Comparison of ENCODE assay signal across 11 mouse cellular contexts in the genomic region with DNA sequence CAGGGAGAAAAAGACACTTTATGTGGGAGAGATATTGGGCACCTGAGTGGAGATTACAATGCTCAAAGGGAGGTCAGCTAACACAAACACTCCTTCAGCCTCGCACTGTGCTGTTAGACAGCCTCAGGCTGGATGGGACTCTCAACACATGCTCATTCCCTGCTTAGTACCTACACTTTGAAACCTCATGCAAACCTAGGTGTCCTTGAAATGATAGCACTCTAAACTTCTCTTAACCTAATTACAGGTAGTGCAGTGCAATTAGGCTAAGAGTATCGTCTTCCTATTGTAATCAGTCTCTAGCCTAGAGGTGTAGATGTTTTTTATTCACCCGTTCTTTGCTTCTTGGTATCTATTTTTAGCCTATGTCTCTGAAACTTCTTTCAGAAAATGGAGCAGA. TPM values are rescaled to one million over a fixed set of nuclear protein-coding genes. Genes with fewer than 3 reads are reported as not detected.
DNase-seq lines count a peak whose midpoint lies in the region; ATAC-seq lines count a peak whose summit lies in the region.
"Had no signal": no experiment of that assay in that cellular context is flagged by ENCODE, and none has a peak within 500 bp of the region (broad histone marks: within the 10 kb centered on the region; RNA-seq: fewer than 3 reads in every experiment).

No protein-coding gene starts in this region.

- H3K27ac ChIP-seq in forebrain, embryonic 15.5 days (replicated peaks) = no peak overlapping the region
- H3K27ac ChIP-seq in forebrain, embryonic 12.5 days = no peak overlapping the region
- H3K27ac ChIP-seq in hindbrain, embryonic 15.5 days (replicated peaks) = no peak overlapping the region
- no peak overlapping the region for H3K27ac ChIP-seq in hindbrain, embryonic 12.5 days
- H3K27ac ChIP-seq in midbrain, embryonic 16.5 days (ENCODE audit: low read length) = peak overlapping the region; percentile 20; the same call in 1 of the 2 replicates
- no peak overlapping the region for H3K27ac ChIP-seq in midbrain, embryonic 11.5 days (ENCODE audit: low read depth, low read length)
- H3K27ac ChIP-seq: forebrain, embryonic 10.5 days had no signal

- 72% methylated on average over 3 of the region's 3 CpGs for WGBS in forebrain, embryonic 15.5 days
- 64% methylated on average over 3 of the region's 3 CpGs for WGBS in forebrain, embryonic 12.5 days
- WGBS in hindbrain, embryonic 15.5 days = 72% methylated on average over 3 of the region's 3 CpGs
- 68% methylated on average over 3 of the region's 3 CpGs for WGBS in hindbrain, embryonic 12.5 days
- WGBS in midbrain, embryonic 16.5 days = 69% methylated on average over 3 of the region's 3 CpGs
- WGBS in midbrain, embryonic 11.5 days = 84% methylated on average over 3 of the region's 3 CpGs

- 0 out of 2 replicates have a peak, but pooled peaks have one; percentile 32 for ATAC-seq in forebrain, embryonic 15.5 days (replicated peaks)
- ATAC-seq in forebrain, embryonic 12.5 days (ENCODE audit: low FRiP score) = no peak
- peak; percentile 56 for ATAC-seq in hindbrain, embryonic 15.5 days (ENCODE audit: low FRiP score, low read depth)
- no peak for ATAC-seq in hindbrain, embryonic 12.5 days (ENCODE audit: low FRiP score)
- ATAC-seq in midbrain, embryonic 16.5 days = 0 out of 2 replicates have a peak, but pooled peaks have one; percentile 39
- ATAC-seq in midbrain, embryonic 11.5 days (ENCODE audit: low FRiP score) = no peak
- ATAC-seq: activated CD4-positive, CD25-positive, alpha-beta regulatory T cell, adult 4 months; intestine, postnatal 0 days had no signal

- H3K9ac ChIP-seq in forebrain, embryonic 15.5 days (replicated peaks) = no peak overlapping the region
- H3K9ac ChIP-seq in forebrain, embryonic 12.5 days = no peak overlapping the region
- H3K9ac ChIP-seq in hindbrain, embryonic 15.5 days = no peak overlapping the region
- H3K9ac ChIP-seq in hindbrain, embryonic 12.5 days = no peak overlapping the region
- no peak overlapping the region for H3K9ac ChIP-seq in midbrain, embryonic 16.5 days (ENCODE audit: low read depth, low read length)
- H3K9ac ChIP-seq in midbrain, embryonic 11.5 days (ENCODE audit: low read length) = no peak overlapping the region

- DNase-seq in midbrain, embryonic 11.5 days (ENCODE audit: low spot score, missing footprints) = no peak
- DNase-seq: gastrocnemius, postnatal 36 days had no signal

- no peaks in the 10 kb centered on the region for H3K9me3 ChIP-seq in forebrain, embryonic 15.5 days
- H3K9me3 ChIP-seq in forebrain, embryonic 12.5 days = no peaks in the 10 kb centered on the region
- H3K9me3 ChIP-seq in hindbrain, embryonic 15.5 days = no peaks in the 10 kb centered on the region
- no peaks in the 10 kb centered on the region for H3K9me3 ChIP-seq in hindbrain, embryonic 12.5 days (replicated peaks)
- no peaks in the 10 kb centered on the region for H3K9me3 ChIP-seq in midbrain, embryonic 16.5 days (replicated peaks; ENCODE audit: control insufficient read depth, low read length, poor library complexity, severe bottlenecking)
- H3K9me3 ChIP-seq in midbrain, embryonic 11.5 days (ENCODE audit: control insufficient read depth, low read length) = no peaks in the 10 kb centered on the region
- H3K9me3 ChIP-seq: forebrain, embryonic 10.5 days had no signal

- H3K27me3 ChIP-seq in forebrain, embryonic 15.5 days = no peaks in the 10 kb centered on the region
- H3K27me3 ChIP-seq in forebrain, embryonic 12.5 days = no peaks in the 10 kb centered on the region
- H3K27me3 ChIP-seq in hindbrain, embryonic 15.5 days = no peaks in the 10 kb centered on the region
- no peaks in the 10 kb centered on the region for H3K27me3 ChIP-seq in hindbrain, embryonic 12.5 days
- H3K27me3 ChIP-seq in midbrain, embryonic 16.5 days (ENCODE audit: control insufficient read depth, insufficient read depth, low read depth, low read length) = no peaks in the 10 kb centered on the region
- no peaks in the 10 kb centered on the region for H3K27me3 ChIP-seq in midbrain, embryonic 11.5 days (ENCODE audit: control insufficient read depth, insufficient read depth, low read length)

- H3K36me3 ChIP-seq in forebrain, embryonic 15.5 days = no peaks in the 10 kb centered on the region
- H3K36me3 ChIP-seq in forebrain, embryonic 12.5 days (replicated peaks) = no peaks in the 10 kb centered on the region
- no peaks in the 10 kb centered on the region for H3K36me3 ChIP-seq in hindbrain, embryonic 15.5 days
- no peaks in the 10 kb centered on the region for H3K36me3 ChIP-seq in hindbrain, embryonic 12.5 days
- no peaks in the 10 kb centered on the region for H3K36me3 ChIP-seq in midbrain, embryonic 16.5 days (ENCODE audit: control insufficient read depth, insufficient read depth, low read length)
- H3K36me3 ChIP-seq in midbrain, embryonic 11.5 days (ENCODE audit: control insufficient read depth, insufficient read depth, low read length) = no peaks in the 10 kb centered on the region
- H3K36me3 ChIP-seq: forebrain, embryonic 10.5 days had no signal

- H3K4me1 ChIP-seq in forebrain, embryonic 15.5 days = no peaks in the 10 kb centered on the region
- no peaks in the 10 kb centered on the region for H3K4me1 ChIP-seq in forebrain, embryonic 12.5 days
- H3K4me1 ChIP-seq in hindbrain, embryonic 15.5 days (replicated peaks) = no peaks in the 10 kb centered on the region
- no peaks in the 10 kb centered on the region for H3K4me1 ChIP-seq in hindbrain, embryonic 12.5 days
- H3K4me1 ChIP-seq in midbrain, embryonic 16.5 days (ENCODE audit: control insufficient read depth, insufficient read depth, low read length) = no peaks in the 10 kb centered on the region
- H3K4me1 ChIP-seq in midbrain, embryonic 11.5 days (ENCODE audit: control insufficient read depth, insufficient read depth, low read length) = no peaks in the 10 kb centered on the region
- H3K4me1 ChIP-seq: forebrain, embryonic 10.5 days had no signal

- no peak overlapping the region for H3K4me2 ChIP-seq in forebrain, embryonic 15.5 days (replicated peaks)
- H3K4me2 ChIP-seq in forebrain, embryonic 12.5 days = no peak overlapping the region
- H3K4me2 ChIP-seq in hindbrain, embryonic 15.5 days = no peak overlapping the region
- no peak overlapping the region for H3K4me2 ChIP-seq in hindbrain, embryonic 12.5 days (replicated peaks)
- H3K4me2 ChIP-seq in midbrain, embryonic 16.5 days (ENCODE audit: low read length) = no peak overlapping the region
- H3K4me2 ChIP-seq in midbrain, embryonic 11.5 days = no peak overlapping the region
- H3K4me2 ChIP-seq: heart, embryonic 11.5 days had no signal

- H3K4me3 ChIP-seq in forebrain, embryonic 15.5 days = no peak overlapping the region
- no peak overlapping the region for H3K4me3 ChIP-seq in forebrain, embryonic 12.5 days (replicated peaks)
- H3K4me3 ChIP-seq in hindbrain, embryonic 15.5 days = no peak overlapping the region
- no peak overlapping the region for H3K4me3 ChIP-seq in hindbrain, embryonic 12.5 days
- no peak overlapping the region for H3K4me3 ChIP-seq in midbrain, embryonic 16.5 days (ENCODE audit: low read depth, low read length)
- no peak overlapping the region for H3K4me3 ChIP-seq in midbrain, embryonic 11.5 days (ENCODE audit: low read depth, low read length)
- H3K4me3 ChIP-seq: forebrain, embryonic 10.5 days had no signal

RNA-seq across cellular contexts. Expression of a gene that starts 40.6 kb away (rescaled TPM):
- 60.5 and 65.2 TPM in 2 replicates for polyA plus RNA-seq in forebrain, embryonic 15.5 days (2015; fragmentation: Nextera tagmentation; extraction: Ambion mirVana)
- 75.3 and 77.7 TPM in 2 replicates for polyA plus RNA-seq in forebrain, embryonic 12.5 days (2016; fragmentation: Nextera tagmentation; extraction: Ambion mirVana)
- polyA plus RNA-seq in hindbrain, embryonic 15.5 days (2015; fragmentation: Nextera tagmentation; extraction: Ambion mirVana) = 58.3 and 61.1 TPM in 2 replicates
- polyA plus RNA-seq in hindbrain, embryonic 12.5 days (2016; fragmentation: Nextera tagmentation; extraction: Ambion mirVana) = 74.6 and 77.6 TPM in 2 replicates
- polyA plus RNA-seq in midbrain, embryonic 16.5 days (2015; fragmentation: Nextera tagmentation; extraction: Ambion mirVana) = 58.3 and 64.0 TPM in 2 replicates
- polyA plus RNA-seq in midbrain, embryonic 11.5 days (2014; fragmentation: Nextera tagmentation; extraction: Ambion mirVana) = 87.1 and 93.5 TPM in 2 replicates

Comparison
In these comparisons a context has a peak if more than half of its experiments do, and no peak if none do; other contexts are left out.
1. ATAC-seq: peak in forebrain, embryonic 15.5 days (single experiment), hindbrain, embryonic 15.5 days (single experiment) and midbrain, embryonic 16.5 days (single experiment); none in forebrain, embryonic 12.5 days (single experiment), hindbrain, embryonic 12.5 days (single experiment) and midbrain, embryonic 11.5 days (single experiment).